Mouse (Mus musculus) bone marrow, adult 2 months (tissue): ENCODE results near the gene Amdhd1. TPM values are rescaled to one million over a fixed set of nuclear protein-coding genes. Genes with fewer than 3 reads are reported as not detected.

Source experiments
- H3K27ac ChIP-seq: fragments of 200-500 bp; 2 replicates; pipeline ENCODE4 v1.5.1; 2012; ENCODE audit warnings: low read depth, mild to moderate bottlenecking, control low read depth, inconsistent platforms, low read length; ENCODE audit not compliant: control insufficient read depth, poor library complexity, insufficient read depth
- H3K4me1 ChIP-seq: fragments of 200-500 bp; 2 replicates; pipeline ENCODE4 v1.6.1; 2011; ENCODE audit warnings: low read length; ENCODE audit not compliant: control insufficient read depth, insufficient read depth
- H3K4me3 ChIP-seq: fragments of 200-500 bp; replicated peaks from 2 replicates; pipeline ENCODE3; 2011; ENCODE audit warnings: mild to moderate bottlenecking, low read depth, low read length, control low read depth; ENCODE audit not compliant: control insufficient read depth
- CTCF ChIP-seq: fragments of 200-500 bp; IDR thresholded peaks from 2 replicates; pipeline ENCODE4 v1.5.1; 2011; ENCODE audit warnings: low read length, control low read depth; ENCODE audit not compliant: control insufficient read depth, insufficient read depth
- POLR2A ChIP-seq: fragments of 200-500 bp; IDR thresholded peaks from 2 replicates; pipeline ENCODE4 v1.6.1; 2011; ENCODE audit warnings: low read depth, mild to moderate bottlenecking, control low read depth, low read length, borderline replicate concordance; ENCODE audit not compliant: control insufficient read depth
- WGBS: fragments of 180-500 bp; shearing (Covaris S2); methylation state at CpG from one replicate; pipeline ENCODE4 v1.1.7; 2018; 5-methylcytosine and 5-hydroxymethylcytosine counted together
- polyA plus RNA-seq: library from polyadenylated mRNA; stranded (reverse); fragments of >200 nt; gene quantifications from 2 replicates; pipeline ENCODE4 v1.2.4, GENCODE M21; 2011; ENCODE audit warnings: low replicate concordance; ENCODE audit not compliant: missing spikeins, insufficient read depth, insufficient read length

Gene Amdhd1
- polyA plus RNA-seq, 1 experiment = 1.4 TPM

DNA sequence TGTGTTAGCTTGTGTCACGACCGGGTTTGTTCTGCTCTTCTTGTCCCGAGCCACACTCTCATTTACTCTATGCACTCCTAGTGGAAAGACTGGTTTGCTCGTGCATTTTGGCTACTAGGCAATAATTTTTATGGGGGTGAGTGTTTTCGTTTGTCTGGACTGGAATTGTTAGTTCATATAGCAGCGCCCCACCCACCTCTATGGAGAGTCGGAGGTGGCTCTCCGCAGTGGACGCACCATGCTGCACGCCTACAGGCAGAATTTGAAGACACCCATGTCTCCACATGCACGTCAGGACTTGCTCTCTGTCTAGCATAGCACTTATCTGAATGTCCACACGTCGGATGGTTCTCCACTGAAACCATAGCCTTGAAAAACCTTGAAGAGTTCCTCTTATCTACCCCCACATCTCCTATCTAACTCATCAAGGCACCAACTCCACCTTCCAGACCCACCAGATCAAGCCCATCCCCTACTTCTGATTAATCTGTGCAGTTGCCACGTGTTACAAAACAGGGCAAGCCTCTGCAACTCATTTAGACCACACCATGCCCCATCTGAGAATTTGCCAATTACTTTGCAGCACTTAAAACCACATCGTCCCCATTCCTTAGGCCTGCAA is 30.2 kb downstream of the Amdhd1 start:
- no peak for TF ChIP-seq POLR2A
- no peak for TF ChIP-seq CTCF
- no peak overlapping the region for H3K4me3 ChIP-seq
- 73% methylated on average over 15 of the region's 15 CpGs for WGBS

DNA sequence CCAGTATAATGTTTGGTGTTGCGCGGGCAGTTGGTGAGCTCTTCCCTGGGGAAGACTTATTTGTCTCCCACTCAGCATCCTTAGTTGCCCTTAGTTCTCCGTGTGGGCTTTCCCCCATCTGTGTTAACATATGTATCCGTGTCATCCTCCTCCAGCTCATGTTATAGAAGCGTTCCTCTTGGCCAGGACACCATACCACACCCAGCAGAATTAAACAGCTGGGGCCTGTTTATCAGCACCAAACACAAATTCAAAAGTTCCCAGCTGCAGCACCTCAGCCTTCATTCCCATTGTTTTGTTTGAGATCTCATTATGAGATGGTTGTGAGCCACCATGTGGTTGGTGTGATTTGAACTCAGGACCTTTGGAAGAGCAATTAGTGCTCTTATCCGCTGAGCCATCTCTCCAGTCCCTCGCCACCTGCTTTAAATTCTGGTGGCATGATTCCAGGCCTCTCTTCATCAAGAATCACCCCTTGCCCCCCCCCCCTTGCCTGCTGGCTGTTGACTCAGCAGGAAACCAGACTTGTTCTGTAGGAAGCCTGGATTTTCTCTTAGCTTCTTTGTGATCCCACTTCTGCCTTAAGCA is 31.4 kb downstream of the Amdhd1 start:
- Histone ChIP-seq H3K4me1 (no peaks in the 10 kb centered on the region), H3K27ac (no peak overlapping the region), H3K4me3 (no peak overlapping the region)
- WGBS = 70% methylated on average over 7 of the region's 7 CpGs
- TF ChIP-seq POLR2A (no peak), CTCF (no peak)

More for the DNA sequence above, 30.2 kb downstream of the Amdhd1 start:
- Histone ChIP-seq H3K4me1 (no peaks in the 10 kb centered on the region), H3K27ac (no peak overlapping the region)

DNA sequence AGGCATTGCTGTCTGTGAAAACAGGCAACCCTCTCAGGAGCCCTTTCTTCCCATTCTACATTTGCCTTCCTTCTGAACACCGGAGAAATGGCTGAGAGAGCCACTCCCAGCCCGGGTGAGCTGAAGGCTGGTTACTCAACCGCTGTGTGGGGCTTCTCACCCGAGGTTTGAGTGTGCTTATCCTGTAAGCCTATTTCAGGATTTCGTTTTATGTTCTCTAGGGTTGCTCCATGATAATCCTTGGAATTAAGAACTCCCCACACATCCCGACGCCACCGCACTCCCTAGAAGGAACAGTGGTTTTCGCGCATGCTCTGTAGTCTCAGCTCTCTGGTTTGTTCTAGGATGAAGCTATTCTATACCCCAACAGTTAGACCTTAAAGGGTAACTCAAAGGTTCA is 38.5 kb downstream of the Amdhd1 start:
- 65% methylated on average over 10 of the region's 10 CpGs for WGBS
- TF ChIP-seq POLR2A (no peak), CTCF (no peak)
- H3K27ac ChIP-seq = no peak overlapping the region
- H3K4me3 ChIP-seq = no peak overlapping the region
- no peaks in the 10 kb centered on the region; the same call in none of the 2 replicates for H3K4me1 ChIP-seq

DNA sequence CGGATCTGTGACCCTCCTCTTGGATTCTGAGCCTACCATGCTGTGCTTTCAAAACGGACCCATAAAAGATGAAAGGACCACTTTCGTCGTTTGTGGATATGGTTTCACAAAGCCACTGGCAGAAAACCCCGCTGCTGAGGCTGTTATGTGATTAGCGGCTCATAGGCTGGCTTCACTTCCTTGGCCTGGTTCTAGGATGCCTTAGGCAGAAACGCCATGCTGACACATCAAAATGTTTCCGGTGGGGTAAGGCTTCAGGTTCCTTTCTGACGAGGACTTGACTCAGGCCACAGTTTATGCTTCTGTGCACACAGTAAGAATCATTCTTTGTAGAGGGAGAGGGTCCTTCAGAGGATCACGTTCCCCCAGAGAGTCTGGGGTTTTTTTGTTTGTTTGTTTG is 39.0 kb downstream of the Amdhd1 start:
- WGBS = 30% methylated on average over 10 of the region's 10 CpGs
- TF ChIP-seq POLR2A = no peak
- H3K27ac ChIP-seq = no peak overlapping the region
- H3K4me3 ChIP-seq = no peak overlapping the region
- no peaks in the 10 kb centered on the region; the same call in none of the 2 replicates for H3K4me1 ChIP-seq

DNA sequence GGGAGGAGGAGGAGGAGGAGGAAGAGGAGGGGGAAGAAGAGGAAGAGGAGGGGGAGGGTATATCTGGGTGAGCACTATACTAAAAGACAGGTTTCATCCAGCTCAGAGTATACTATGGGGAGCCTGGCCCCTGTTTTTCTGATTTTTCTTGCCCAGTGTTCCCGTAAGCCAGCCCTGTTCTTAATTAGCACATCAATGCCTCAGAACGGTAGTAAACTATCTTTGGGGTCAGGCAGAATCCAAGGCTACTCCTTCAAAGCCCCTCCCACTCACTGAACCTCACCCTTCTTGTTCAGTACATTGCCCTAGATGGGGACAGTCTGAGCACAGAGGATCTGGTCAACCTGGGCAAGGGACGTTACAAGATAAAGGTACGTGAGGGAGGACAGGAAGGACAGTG is 49.4 kb downstream of the Amdhd1 start:
- Histone ChIP-seq H3K4me3 (no peak overlapping the region), H3K4me1 (peaks cover 5% of the 10 kb centered on the region; the same call in 1 of the 2 replicates), H3K27ac (no peak overlapping the region)
- whole genome bisulfite sequencing = 71% methylated on average over 4 of the region's 4 CpGs
- TF ChIP-seq POLR2A = no peak

DNA sequence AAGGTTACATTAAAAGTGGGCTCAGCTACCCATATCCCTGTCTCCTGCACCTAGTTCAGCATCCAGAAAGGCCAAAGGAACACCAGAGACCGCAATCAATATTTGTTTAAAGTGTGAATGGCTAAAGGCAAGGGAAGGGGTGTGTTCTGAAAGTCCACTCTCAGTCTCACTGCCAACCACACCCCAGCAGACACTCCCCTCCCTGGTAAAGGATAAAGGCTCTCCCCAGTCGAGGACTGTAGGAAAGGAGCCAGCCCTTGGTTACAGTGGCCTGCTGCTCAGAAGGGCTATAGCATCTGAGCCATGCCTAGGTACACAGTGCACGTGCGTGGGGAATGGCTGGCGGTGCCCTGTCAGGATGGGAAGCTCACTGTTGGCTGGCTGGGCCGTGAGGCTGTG is 51.0 kb downstream of the Amdhd1 start:
- peak overlapping the region; percentile 2 for H3K4me3 ChIP-seq
- TF ChIP-seq POLR2A (no peak), CTCF (no peak)
- 72% methylated on average over 6 of the region's 6 CpGs for WGBS
- H3K4me1 ChIP-seq = peaks cover 5% of the 10 kb centered on the region; the same call in 1 of the 2 replicates
- peak overlapping the region; percentile 52 for H3K27ac ChIP-seq

DNA sequence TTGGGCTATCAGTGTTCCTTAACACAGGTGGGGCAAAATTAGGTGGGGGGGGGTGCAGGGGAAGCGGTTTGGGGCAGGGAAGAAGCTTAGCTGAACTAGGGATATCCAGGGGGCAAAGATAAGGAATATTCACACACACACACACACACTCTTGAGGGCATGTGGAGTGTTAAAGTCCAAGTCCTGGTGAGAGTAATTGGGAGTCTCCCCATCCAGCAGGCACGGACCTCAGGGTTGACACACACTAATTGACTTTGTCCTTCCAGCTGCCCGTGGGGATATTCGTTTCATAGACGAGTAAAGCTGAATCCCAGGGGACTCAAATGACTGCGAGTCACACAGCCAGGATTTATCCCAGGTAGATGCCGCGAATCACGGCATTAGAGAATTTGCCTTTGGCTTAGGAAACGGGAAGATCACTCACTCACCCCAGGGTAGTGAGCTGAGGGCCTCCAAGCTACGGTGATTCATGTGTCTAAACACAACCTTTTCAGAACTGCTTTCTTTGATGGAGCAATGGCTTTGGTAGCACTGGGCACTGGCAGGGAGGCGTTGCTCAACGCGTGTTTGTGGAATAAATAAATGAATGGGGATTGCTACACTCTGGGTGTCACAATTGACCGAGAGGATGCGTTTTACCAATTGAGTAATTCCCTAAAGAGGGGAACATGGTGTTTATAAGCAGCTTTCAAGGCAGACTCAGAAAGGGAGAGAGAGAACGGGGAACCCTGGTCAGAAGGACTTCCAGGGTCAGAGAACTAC is 51.6 kb downstream of the Amdhd1 start, which contains the start of gene Hal:
Gene Hal (plus strand): TSS at position 703 of the 762 bp plus-strand sequence.
- H3K4me3 ChIP-seq = peak within 1 kb of the TSS; percentile 2
- H3K27ac ChIP-seq = peak within 1 kb of the TSS; percentile 52
- H3K4me1 ChIP-seq = peaks cover 5% of the 10 kb centered on the region; the same call in 1 of the 2 replicates
- no peak for TF ChIP-seq CTCF
- TF ChIP-seq POLR2A = no peak
- 52% methylated on average over 17 of the region's 17 CpGs for WGBS

DNA sequence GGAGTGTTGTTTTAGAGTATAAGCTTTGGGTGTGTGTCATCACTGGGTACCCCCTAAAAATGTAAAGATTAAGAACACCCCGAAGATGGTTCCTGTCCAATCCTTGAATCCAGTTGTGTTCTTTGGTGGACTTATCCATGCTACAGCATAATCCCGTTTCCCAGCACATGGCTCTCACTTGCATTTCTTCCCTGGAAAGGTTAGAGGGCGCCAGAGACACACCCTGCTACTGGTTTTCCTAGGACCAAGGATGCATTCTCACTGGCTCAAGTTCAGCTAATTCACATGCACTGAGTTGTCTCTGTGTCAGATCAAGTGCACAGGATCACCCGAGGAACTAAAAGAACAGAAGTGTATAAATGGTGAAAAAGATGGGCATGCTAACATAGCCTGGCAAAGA is 53.2 kb downstream of the Amdhd1 start:
- H3K4me3 ChIP-seq = no peak overlapping the region
- H3K4me1 ChIP-seq = peaks cover 5% of the 10 kb centered on the region; the same call in 1 of the 2 replicates
- 22% methylated on average over 4 of the region's 4 CpGs for WGBS
- no peak for TF ChIP-seq POLR2A
- peak; percentile 39; the same call in 1 of the 2 replicates for TF ChIP-seq CTCF
- no peak overlapping the region for H3K27ac ChIP-seq
